Mouse (Mus musculus) cortical plate, adult 2 months (tissue): ENCODE results near the gene Fam214a. TPM values are rescaled to one million over a fixed set of nuclear protein-coding genes. Genes with fewer than 3 reads are reported as not detected.
"Not testable (repeated sequence)": the region's sequence is repeated elsewhere in the genome, so short reads cannot be mapped to it uniquely, and the experiment has no call there.

Experiments
- H3K27ac ChIP-seq: fragments of 200-500 bp; 2 replicates; pipeline ENCODE4 v1.5.1; 2012; ENCODE audit warnings: low read length, control low read depth, inconsistent platforms; ENCODE audit not compliant: insufficient read depth
- H3K4me1 ChIP-seq: fragments of 200-500 bp; 2 replicates; pipeline ENCODE4 v1.6.1; 2011; ENCODE audit warnings: low read length; ENCODE audit not compliant: control insufficient read depth, insufficient read depth
- H3K4me3 ChIP-seq: fragments of 200-500 bp; 2 replicates; pipeline ENCODE4 v1.5.1; 2011; ENCODE audit warnings: mild to moderate bottlenecking, low read length, control low read depth; ENCODE audit not compliant: insufficient read depth
- CTCF ChIP-seq: fragments of 200-500 bp; IDR thresholded peaks from 2 replicates; pipeline ENCODE4 v1.5.1; 2011; ENCODE audit warnings: mild to moderate bottlenecking, control low read depth, low read length; ENCODE audit not compliant: insufficient read depth; ENCODE audit errors: extremely low read depth
- POLR2A ChIP-seq: fragments of 200-500 bp; IDR thresholded peaks from 2 replicates; pipeline ENCODE4 v1.6.1; 2011; ENCODE audit warnings: mild to moderate bottlenecking, low read length, control low read depth; ENCODE audit not compliant: insufficient read depth; ENCODE audit errors: extremely low read depth
- polyA plus RNA-seq: library from polyadenylated mRNA; depleted of rRNA; stranded (reverse); fragments of >200 nt; gene quantifications from 2 replicates; pipeline ENCODE4 v1.2.3, GENCODE M21; 2012

Gene Fam214a
- polyA plus RNA-seq, 1 experiment, result 27.7 TPM

DNA sequence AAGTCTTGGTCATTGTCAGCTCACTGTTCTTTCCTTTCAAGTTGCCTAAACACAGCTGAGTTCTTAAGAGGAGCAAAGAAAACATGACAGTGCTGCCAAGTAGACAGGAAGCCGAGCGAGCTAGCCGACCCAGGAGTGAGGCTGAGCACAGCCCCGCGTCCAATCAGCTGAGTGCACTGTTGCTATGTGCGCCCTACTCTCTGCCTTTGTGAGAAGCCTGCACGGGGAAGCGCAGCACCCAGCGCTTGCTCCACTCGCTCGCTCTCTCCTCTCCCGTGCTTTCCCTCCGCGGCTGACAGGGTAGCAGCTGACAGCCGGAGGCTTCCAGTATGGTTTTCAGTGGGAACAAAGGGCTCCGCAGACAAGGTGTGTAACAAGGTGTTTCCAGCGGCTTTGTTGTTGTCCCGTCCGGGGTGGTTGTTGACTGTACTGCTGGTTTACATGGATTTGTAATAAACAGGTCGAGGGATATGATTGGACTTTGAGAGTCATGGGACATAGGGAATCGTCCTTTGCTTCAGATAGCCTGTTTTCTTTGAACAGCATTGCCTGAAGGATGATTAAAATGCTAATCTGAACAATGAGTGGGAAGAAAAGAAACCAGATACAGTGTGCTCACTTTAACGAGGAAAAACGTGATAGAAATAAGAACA is 23.4 kb downstream of the Fam214a start:
- Histone ChIP-seq H3K27ac (peak overlapping the region; percentile 79), H3K4me3 (peak overlapping the region; percentile 55), H3K4me1 (peaks cover 11% of the 10 kb centered on the region)
- TF ChIP-seq CTCF (no peak), POLR2A (peak; percentile 93)

- peaks cover 14% of the 10 kb centered on the region for H3K4me1 ChIP-seq
- TF ChIP-seq CTCF (no peak), POLR2A (no peak)
- H3K27ac ChIP-seq, result no peak overlapping the region
- no peak overlapping the region; the same call in 1 of the 2 replicates for H3K4me3 ChIP-seq
These were observed 24.6 kb downstream of the Fam214a start for GRCm38 (mm10) chr9:74977251-74977650.

GRCm38 (mm10) chr9:74977962-74978361 is 25.3 kb downstream of the Fam214a start:
- peak overlapping the region; percentile 8 for H3K27ac ChIP-seq
- peaks cover 14% of the 10 kb centered on the region for H3K4me1 ChIP-seq
- H3K4me3 ChIP-seq, result peak overlapping the region; percentile 16; the same call in 1 of the 2 replicates
- TF ChIP-seq POLR2A (no peak), CTCF (no peak)

GRCm38 (mm10) chr9:74978868-74979267 is 26.2 kb downstream of the Fam214a start:
- Histone ChIP-seq H3K4me3 (no peak overlapping the region), H3K4me1 (peaks cover 14% of the 10 kb centered on the region), H3K27ac (peak overlapping the region; percentile 55)
- TF ChIP-seq POLR2A (no peak), CTCF (no peak)

GRCm38 (mm10) chr9:74979371-74979770 is 26.7 kb downstream of the Fam214a start:
- TF ChIP-seq CTCF (no peak), POLR2A (no peak)
- peaks cover 13% of the 10 kb centered on the region for H3K4me1 ChIP-seq
- 0 out of 2 replicates have a peak overlapping the region, but pooled peaks have one; percentile 2 for H3K27ac ChIP-seq
- no peak overlapping the region for H3K4me3 ChIP-seq

DNA sequence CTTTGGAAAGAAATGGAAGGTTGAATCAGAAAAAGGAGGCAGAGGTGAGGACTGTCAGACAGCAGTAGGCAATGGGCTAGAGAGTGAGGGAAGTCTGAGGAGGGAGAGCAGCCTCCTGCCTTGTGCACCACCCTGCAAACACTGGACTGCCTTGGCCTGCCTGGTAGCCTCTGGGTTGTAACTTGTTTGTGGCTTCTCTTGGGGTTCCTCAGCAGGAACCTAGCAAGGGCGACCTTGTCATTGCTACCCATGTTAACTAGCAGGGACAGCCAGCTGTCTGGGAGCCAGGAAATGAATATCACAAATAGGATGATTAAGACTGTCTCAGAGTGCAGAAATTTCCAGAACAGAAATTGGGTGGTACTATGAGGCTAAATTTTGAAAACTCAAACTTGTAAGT is 27.2 kb downstream of the Fam214a start:
- H3K4me3 ChIP-seq, result no peak overlapping the region

DNA sequence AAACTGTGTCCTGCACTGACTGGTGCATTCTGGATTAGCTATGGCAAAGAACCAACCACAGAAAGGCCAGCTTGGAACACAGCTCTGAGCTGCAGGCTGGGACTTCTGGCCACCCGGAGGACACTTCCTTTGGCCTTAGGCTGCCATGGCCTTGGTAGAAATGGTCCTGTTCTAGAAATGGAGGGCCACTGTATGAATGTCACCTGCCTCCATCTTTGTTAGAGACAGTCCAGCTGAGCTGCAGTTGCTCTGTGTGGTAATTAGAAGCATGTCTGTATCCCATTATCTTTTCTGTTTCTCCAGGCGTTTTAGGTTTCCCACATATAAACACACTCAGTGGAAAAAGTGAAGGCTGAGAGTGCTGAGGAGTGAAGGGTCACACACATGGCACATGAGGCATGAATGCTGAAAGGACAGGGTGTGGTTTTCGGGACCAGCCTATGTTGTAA is 29.0 kb downstream of the Fam214a start:
- no peak overlapping the region for H3K4me3 ChIP-seq
- H3K27ac ChIP-seq, result no peak overlapping the region
- TF ChIP-seq CTCF, result no peak
- TF ChIP-seq POLR2A, result no peak
- H3K4me1 ChIP-seq, result peaks cover 8% of the 10 kb centered on the region

More for the DNA sequence above, 27.2 kb downstream of the Fam214a start:
- TF ChIP-seq CTCF, result no peak
- no peak for TF ChIP-seq POLR2A
- peaks cover 10% of the 10 kb centered on the region for H3K4me1 ChIP-seq
- H3K27ac ChIP-seq, result no peak overlapping the region

DNA sequence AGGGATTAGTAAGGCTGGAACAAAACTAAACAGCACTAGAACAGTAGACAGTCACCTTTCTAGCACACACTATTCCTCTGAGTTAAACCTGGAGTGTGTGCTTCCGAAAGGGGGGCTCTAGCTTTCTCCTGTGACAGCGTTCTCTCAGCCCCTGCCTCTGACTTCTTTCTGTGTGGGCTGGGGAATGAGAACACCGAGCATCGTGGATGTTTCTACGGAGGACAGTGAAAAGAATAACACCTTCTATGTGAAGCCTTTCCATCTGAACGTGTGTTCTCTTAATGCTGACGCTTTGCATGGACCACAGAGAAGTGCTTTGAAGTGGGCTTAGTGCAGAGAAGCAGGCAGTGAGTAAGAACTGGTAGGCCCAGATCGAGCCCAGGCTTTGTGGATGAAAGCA is 29.5 kb downstream of the Fam214a start:
- Histone ChIP-seq H3K27ac (no peak overlapping the region), H3K4me1 (peaks cover 8% of the 10 kb centered on the region), H3K4me3 (no peak overlapping the region)
- TF ChIP-seq POLR2A (no peak), CTCF (no peak)

DNA sequence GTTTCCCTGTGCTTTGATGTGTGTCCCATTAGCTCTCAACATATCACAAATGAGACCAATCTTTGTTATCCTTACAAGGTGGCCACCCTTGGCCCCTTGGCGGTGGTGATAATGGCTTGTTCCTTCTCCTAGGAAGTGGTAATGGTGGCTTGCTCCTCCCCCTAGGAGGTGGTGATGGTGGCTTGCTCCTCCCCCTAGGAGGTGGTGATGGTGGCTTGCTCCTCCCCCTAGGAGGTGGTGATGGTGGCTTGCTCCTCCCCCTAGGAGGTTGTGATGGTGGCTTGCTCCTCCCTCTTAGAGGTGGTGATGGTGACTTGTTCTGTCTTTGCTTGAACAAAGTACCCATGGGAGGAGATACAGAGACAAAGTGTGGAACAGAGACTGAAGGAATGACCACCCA is 30.0 kb downstream of the Fam214a start:
- not testable (repeated sequence) for H3K27ac ChIP-seq, H3K4me3 ChIP-seq, H3K4me1 ChIP-seq

GRCm38 (mm10) chr9:74985173-74985715 is 32.6 kb downstream of the Fam214a start:
- TF ChIP-seq CTCF (no peak), POLR2A (no peak)
- Histone ChIP-seq H3K27ac (no peak overlapping the region), H3K4me3 (no peak overlapping the region), H3K4me1 (peaks cover 4% of the 10 kb centered on the region)
